Mouse (Mus musculus) embryonic facial prominence, embryonic 14.5 days (tissue): ENCODE data around the gene Psmd8. TPM values are rescaled to one million over a fixed set of nuclear protein-coding genes. Genes with fewer than 3 reads are reported as not detected.
"Not testable (repeated sequence)": the region's sequence is repeated elsewhere in the genome, so short reads cannot be mapped to it uniquely, and the experiment has no call there.

Experiments
- ATAC-seq: fragments of 200-750 bp; cut with Nextera tagmentation; 2 replicates; pipeline ENCODE4 v1.8.0; 2017; ENCODE audit warnings: low read depth, moderate number of reproducible peaks, moderate TSS enrichment
- DNase-seq: peaks from one replicate; pipeline ENCODE4 v3.0.0-alpha.2; 2015; ENCODE audit warnings: low spot score
- H3K27ac ChIP-seq: fragments of 300-500 bp; sonication (generic); replicated peaks from 2 replicates; pipeline ENCODE4 v1.5.1; 2014; ENCODE audit warnings: low read depth, mild to moderate bottlenecking, low read length, moderate library complexity
- H3K27me3 ChIP-seq: fragments of 300-500 bp; sonication (generic); replicated peaks from 2 replicates; pipeline ENCODE4 v1.6.1; 2014; ENCODE audit warnings: low read length; ENCODE audit not compliant: control insufficient read depth, insufficient read depth
- H3K36me3 ChIP-seq: fragments of 300-500 bp; sonication (generic); 2 replicates; pipeline ENCODE4 v1.6.1; 2014; ENCODE audit warnings: low read length, mixed read lengths; ENCODE audit not compliant: control insufficient read depth, insufficient read depth
- H3K4me1 ChIP-seq: fragments of 300-500 bp; sonication (generic); 2 replicates; pipeline ENCODE4 v1.6.1; 2014; ENCODE audit warnings: antibody characterized with exemption, low read length; ENCODE audit not compliant: control insufficient read depth, insufficient read depth
- H3K4me2 ChIP-seq: fragments of 300-500 bp; sonication (generic); 2 replicates; pipeline ENCODE4 v1.6.1; 2014; ENCODE audit warnings: low read depth, mild to moderate bottlenecking, low read length, moderate library complexity, mixed read lengths
- H3K4me3 ChIP-seq: fragments of 300-500 bp; sonication (generic); 2 replicates; pipeline ENCODE4 v1.5.1; 2014; ENCODE audit warnings: low read depth, mild to moderate bottlenecking, low read length
- H3K9ac ChIP-seq: fragments of 300-500 bp; sonication (generic); 2 replicates; pipeline ENCODE4 v1.6.1; 2014; ENCODE audit warnings: low read depth, mild to moderate bottlenecking, low read length, moderate library complexity, mixed read lengths
- H3K9me3 ChIP-seq: fragments of 300-500 bp; sonication (generic); 2 replicates; pipeline ENCODE4 v1.6.1; 2016; ENCODE audit warnings: low read length; ENCODE audit not compliant: control insufficient read depth
- WGBS: fragments of 180-500 bp; shearing (Covaris S2); extraction: QIAGEN DNeasy Blood & Tissue Kit; methylation state at CpG from one replicate; pipeline ENCODE4 v1.1.7; 2014; 5-methylcytosine and 5-hydroxymethylcytosine counted together
- polyA plus RNA-seq: library from polyadenylated mRNA; unstranded; fragments of >200 nt; fragmentation: Nextera tagmentation; extraction: Ambion mirVana; gene quantifications from 2 replicates; pipeline ENCODE4 v1.2.1, GENCODE M21; 2014

Gene Psmd8
- polyA plus RNA-seq, 1 experiment from 2014 or later, result 244 TPM

DNA sequence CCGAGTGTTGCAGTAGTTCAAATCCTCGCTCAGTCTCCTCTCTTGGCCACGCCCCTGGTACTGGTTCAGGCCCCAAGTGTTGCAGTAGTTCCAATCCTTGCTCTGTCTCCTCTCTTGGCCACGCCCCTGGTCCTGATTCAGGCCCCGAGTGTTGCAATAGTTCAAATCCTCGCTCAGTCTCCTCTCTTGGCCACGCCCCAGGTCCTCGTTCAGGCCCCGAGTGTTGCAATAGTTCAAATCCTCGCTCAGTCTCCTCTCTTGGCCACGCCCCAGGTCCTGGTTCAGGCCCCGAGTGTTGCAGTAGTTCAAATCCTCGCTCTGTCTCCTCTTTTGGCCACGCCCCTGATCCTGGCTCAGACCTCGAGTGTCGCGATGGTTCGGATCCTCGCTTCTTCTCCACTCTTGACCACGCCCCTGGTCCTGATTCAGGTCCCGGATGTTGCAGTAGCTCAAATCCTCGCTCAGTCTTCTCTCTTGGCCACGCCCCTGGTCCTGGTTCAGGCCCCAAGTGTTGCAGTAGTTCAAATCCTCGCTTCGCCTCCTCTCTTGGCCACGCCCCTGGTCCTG is 31.8 kb upstream of the Psmd8 start:
- Histone ChIP-seq H3K27ac (no peak overlapping the region), H3K4me2 (peak overlapping the region; percentile 58), H3K9ac (no peak overlapping the region), H3K9me3 (no peaks in the 10 kb centered on the region), H3K27me3 (peaks cover 6% of the 10 kb centered on the region; the same call in 1 of the 2 replicates), H3K4me1 (0 out of 2 replicates have a peak, but pooled peaks cover 3% of the 10 kb centered on the region), H3K36me3 (no peaks in the 10 kb centered on the region), H3K4me3 (no peak overlapping the region; the same call in 1 of the 2 replicates)
- ATAC-seq (no peak), DNase-seq (no peak)
- 16% methylated on average over 26 of the region's 26 CpGs for WGBS

DNA sequence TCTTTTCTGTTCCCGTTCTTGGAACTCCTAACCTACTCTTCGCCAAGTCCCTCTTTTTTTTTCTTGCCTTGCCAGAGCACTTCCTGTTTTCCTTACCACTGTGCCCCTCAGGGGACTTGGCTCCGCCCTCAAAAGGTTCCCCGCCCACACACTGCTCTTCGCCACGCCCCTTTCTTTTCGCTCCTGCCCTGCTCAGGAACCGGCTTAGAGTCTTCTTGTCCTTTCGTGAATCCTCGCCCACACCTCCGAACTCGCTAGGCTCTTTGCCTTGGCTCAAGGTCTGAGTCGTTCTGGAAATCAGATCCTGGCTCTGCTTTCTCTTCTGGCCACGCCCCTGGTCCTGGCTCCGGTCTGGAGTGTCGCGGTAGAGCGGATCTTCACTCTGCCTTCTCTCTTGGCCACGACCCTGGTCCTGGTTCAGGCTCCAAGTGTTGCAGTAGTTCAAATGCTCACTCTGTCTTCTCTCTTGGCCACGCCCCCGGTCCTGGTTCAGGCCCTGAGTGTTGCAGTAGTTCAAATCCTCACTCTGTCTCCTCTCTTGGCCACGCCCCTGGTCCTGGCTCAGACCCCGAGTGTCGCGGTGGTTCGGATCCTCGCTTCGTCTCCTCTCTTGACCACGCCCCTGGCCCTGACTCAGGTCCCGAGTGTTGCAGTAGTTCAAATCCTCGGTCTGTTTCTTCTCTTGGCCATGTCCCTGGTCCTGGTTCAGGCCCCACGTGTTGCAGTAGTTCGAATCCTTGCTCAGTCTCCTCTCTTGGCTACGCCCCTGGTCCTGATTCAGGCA is 31.1 kb upstream of the Psmd8 start:
- H3K4me2 ChIP-seq, result peak overlapping the region; percentile 58
- peak overlapping the region; percentile 67 for H3K27ac ChIP-seq
- 3% methylated on average over 34 of the region's 34 CpGs for WGBS
- peak; percentile 92 for DNase-seq
- peak; percentile 88 for ATAC-seq
- peak overlapping the region; percentile 41 for H3K4me3 ChIP-seq
- peaks cover 6% of the 10 kb centered on the region; the same call in 1 of the 2 replicates for H3K27me3 ChIP-seq
- H3K36me3 ChIP-seq, result no peaks in the 10 kb centered on the region
- H3K9me3 ChIP-seq, result no peaks in the 10 kb centered on the region
- 0 out of 2 replicates have a peak, but pooled peaks cover 3% of the 10 kb centered on the region for H3K4me1 ChIP-seq
- peak overlapping the region; percentile 42; the same call in 1 of the 2 replicates for H3K9ac ChIP-seq

DNA sequence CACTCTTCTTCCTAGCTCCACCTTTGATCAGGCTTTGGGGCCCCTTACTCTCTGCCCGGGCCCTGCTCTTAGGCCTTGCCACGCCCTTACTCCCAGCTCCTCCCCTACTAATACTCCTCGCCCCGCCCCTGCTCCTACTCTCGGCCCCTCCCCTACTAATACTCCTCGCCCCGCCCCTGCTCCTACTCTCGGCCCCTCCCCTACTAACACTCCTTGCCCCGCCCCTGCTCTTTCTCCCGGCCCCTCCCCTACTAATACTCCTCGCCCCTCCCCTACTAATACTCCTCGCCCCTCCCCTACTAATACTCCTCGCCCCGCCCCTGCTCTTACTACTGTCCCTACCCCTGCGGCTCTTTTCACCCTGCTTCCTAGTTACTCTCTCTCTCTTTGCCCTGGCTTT is 30.5 kb upstream of the Psmd8 start:
- H3K36me3 ChIP-seq, ATAC-seq, H3K4me1 ChIP-seq, H3K9me3 ChIP-seq, H3K27me3 ChIP-seq: not testable (repeated sequence)
- H3K4me2 ChIP-seq, result peak overlapping the region; percentile 58
- DNase-seq, result peak; percentile 13
- H3K4me3 ChIP-seq, result peak overlapping the region; percentile 41
- H3K9ac ChIP-seq, result peak overlapping the region; percentile 42; the same call in 1 of the 2 replicates
- H3K27ac ChIP-seq, result peak overlapping the region; percentile 67
- WGBS, result 21% methylated on average over 15 of the region's 15 CpGs

DNA sequence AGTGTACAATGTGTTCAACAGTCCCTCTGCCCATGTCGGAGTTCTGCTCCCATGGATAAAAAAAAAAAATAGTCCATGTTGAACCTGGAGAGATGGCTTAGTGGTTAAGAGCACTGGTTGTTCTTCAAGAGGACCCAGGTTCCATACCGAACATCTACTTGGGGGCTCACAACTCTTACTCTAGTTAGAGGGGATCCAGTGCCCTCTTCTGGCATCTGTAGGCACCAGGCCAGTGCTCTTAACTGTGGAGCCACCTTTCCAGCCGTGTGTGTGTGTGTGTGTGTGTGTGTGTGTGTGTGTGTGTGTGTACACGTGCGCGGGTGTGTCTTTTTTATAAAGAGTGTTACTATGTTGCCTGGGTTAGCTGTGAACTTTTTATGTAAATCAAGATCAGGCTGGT is 22.1 kb upstream of the Psmd8 start:
- Histone ChIP-seq H3K4me1 (no peaks in the 10 kb centered on the region), H3K9ac (no peak overlapping the region), H3K27me3 (no peaks in the 10 kb centered on the region), H3K27ac (no peak overlapping the region), H3K4me3 (no peak overlapping the region), H3K36me3 (no peaks in the 10 kb centered on the region), H3K4me2 (no peak overlapping the region), H3K9me3 (no peaks in the 10 kb centered on the region)
- 82% methylated on average over 6 of the region's 6 CpGs for WGBS
- no peak for DNase-seq
- ATAC-seq, result no peak

DNA sequence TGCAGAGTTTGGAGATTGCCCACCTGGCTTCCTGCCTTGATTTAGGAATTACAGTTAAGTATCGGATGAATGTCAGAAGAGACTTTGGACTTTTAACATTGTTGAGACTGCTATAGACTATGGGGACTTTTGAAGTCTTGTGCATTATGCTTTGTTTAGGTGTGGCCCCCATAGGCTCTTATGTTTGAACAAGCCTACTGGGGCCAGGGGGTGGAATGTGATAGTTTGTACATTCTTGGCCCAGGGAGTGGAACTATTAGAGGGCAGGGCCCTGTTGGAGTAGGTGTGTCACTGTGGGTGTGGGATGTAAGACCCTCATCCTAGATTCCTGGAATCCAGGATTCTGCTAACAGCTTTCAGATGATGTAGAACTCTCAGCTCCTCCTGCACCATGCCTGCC is 13.7 kb upstream of the Psmd8 start:
- H3K4me3 ChIP-seq, H3K9ac ChIP-seq, H3K4me2 ChIP-seq, H3K27me3 ChIP-seq, ATAC-seq, DNase-seq, H3K36me3 ChIP-seq, H3K4me1 ChIP-seq, H3K27ac ChIP-seq, H3K9me3 ChIP-seq: not testable (repeated sequence)
- WGBS, result 100% methylated on average over 1 of the region's 1 CpGs

DNA sequence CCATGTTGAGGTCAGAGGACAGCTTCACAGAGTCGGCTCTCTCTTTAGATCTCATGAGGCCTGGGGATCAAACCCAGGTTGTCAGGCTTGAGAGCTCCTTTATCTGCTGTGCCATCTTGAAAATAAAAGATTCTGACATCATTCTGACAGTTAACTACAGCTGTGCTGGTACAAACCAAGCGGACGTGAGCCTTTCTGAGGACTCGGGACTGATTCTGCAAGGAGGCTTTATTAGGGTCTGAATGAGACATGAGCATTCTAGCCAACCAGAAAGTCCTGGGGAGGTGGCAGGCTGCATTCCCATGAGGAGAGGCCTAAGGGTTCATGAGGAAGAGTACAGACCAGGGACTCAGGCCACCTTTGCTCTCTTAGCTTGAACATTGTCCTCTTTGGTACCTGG is 822 bp upstream of the Psmd8 start:
- DNase-seq, H3K9me3 ChIP-seq, H3K9ac ChIP-seq, H3K27ac ChIP-seq, H3K4me2 ChIP-seq, ATAC-seq, H3K4me3 ChIP-seq, H3K27me3 ChIP-seq, H3K4me1 ChIP-seq: not testable (repeated sequence)
- 90% methylated on average over 4 of the region's 4 CpGs for WGBS
- peaks cover 14% of the 10 kb centered on the region; the same call in 1 of the 2 replicates for H3K36me3 ChIP-seq

DNA sequence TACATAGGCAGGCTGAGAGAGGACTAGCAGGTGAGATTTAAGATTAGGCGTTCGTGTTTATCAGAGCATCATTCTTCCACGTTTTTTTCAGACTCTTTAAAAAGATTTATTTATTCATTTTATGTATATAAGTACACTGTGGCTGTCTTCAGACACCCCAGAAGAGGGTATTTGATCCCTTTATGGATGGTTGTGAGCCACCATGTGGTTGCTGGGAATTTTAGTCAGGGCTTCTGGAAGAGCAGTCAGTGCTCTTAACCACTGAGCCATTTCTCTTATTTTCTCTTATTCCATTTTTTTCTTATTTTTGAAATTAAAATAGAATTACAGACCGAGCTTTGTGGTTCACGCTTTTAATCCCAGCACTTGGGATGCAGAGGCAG is 344 bp upstream of the Psmd8 start:
- H3K36me3 ChIP-seq, result peaks cover 18% of the 10 kb centered on the region; the same call in 1 of the 2 replicates
- no peak overlapping the region for H3K9ac ChIP-seq
- no peaks in the 10 kb centered on the region for H3K9me3 ChIP-seq
- DNase-seq (no peak), ATAC-seq (peak; percentile 19)
- peaks cover 10% of the 10 kb centered on the region; the same call in 1 of the 2 replicates for H3K4me1 ChIP-seq
- H3K27me3 ChIP-seq, result no peaks in the 10 kb centered on the region
- 38% methylated on average over 5 of the region's 5 CpGs for WGBS
- H3K4me2 ChIP-seq, result peak overlapping the region; percentile 81
- H3K27ac ChIP-seq, result no peak overlapping the region
- peak overlapping the region; percentile 73 for H3K4me3 ChIP-seq

DNA sequence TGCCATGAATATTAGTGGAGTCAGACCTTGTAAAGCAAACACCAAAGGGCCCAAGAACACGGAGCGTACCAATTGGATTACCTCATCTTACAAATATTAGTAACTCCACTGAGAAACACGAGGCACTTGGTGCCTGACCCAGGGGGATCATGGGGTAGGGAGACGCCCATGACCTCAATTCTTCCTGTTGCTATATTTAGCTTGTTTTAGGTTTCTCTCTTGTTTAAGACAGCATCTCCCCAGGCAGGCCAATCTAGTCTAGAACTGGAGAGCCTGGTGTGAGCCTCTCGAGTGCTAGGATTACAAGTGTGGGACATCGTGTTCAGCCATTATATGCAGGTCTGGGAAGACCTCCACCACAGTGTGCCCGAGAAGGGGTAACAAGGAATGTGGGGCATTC is 1.2 kb downstream of the Psmd8 start:
- Histone ChIP-seq H3K27me3 (peaks cover 8% of the 10 kb centered on the region), H3K27ac (no peak overlapping the region), H3K9me3 (no peaks in the 10 kb centered on the region), H3K36me3 (peaks cover 34% of the 10 kb centered on the region), H3K9ac (peak overlapping the region; percentile 89), H3K4me3 (peak overlapping the region; percentile 73), H3K4me2 (peak overlapping the region; percentile 81), H3K4me1 (peaks cover 10% of the 10 kb centered on the region; the same call in 1 of the 2 replicates)
- 32% methylated on average over 7 of the region's 7 CpGs for WGBS
- no peak for DNase-seq
- ATAC-seq, result no peak
